Mouse (Mus musculus) kidney, postnatal 36 days (tissue): Measurements from ENCODE around the gene Amd1.

Source experiments
- DNase-seq, 2 experiments: peaks; one replicate each; pipeline ENCODE4 v3.0.0; 2021 to 2022; ENCODE audit warnings: mixed read lengths in 2 of 2

The Amd1 gene

DNA sequence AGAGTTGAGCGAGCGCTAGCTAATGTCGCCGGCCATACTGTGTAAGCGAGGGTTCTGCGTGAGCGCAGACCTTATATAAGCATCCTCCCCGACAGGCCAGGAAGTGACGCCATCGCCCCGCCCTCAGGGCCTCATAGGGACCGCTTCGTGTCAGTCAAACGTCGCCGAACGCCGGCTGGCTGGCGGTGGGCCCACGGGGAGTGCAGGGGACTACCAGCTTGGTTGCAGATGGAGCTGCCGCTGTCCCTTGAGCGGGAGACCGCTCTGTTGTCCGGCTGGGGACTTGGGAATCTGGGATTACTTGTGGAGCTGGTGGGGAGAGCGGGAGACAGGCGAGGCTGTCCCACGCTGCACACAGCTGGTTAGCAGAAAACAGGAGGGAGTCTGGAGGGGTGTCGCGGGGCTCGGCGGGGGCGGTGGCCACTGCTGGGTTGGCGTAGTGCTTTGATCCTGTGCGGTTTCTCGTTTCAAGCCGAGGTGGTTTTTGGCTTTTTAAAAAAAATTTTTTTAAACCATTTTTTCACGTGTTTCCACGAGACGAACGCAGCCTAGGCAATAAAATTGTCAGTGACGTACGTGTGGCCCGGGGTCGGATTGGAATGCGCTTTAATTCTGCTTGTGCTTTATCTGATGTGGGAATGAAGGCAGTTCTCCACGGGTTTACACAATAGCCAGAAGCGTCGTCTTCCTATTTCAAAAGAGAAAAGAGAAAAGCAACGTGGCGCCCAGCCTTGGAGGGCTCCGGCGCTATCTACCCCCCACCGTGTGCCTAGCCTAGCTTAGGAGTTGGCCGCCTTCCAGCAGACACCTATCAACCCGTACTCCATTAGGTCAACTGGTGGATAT lies at the start of gene Amd1:
Gene Amd1 (minus strand): TSS at position 47 of the 846 bp plus-strand sequence.
- peak; percentile 100 for DNase-seq

DNA sequence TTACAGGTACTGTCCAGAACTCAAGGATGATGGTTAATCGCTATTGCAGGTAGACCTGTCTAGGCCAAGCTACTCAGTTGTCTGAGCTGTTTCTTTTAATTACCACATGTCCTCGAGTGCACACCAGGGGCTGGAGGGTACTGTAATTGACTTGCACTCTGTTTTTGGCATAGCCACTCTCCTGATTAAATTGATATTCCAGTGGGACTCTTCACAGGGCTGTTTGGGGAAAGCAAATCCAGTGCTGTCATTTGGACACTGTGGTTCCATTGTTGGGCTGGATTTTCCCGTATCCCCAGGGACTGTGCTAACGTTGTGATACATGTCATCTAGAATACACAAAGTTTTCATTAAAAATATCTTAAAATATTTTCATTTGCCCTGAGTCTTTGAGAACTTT lies 49.2 kb upstream of the Amd1 start:
- no peak for DNase-seq

DNA sequence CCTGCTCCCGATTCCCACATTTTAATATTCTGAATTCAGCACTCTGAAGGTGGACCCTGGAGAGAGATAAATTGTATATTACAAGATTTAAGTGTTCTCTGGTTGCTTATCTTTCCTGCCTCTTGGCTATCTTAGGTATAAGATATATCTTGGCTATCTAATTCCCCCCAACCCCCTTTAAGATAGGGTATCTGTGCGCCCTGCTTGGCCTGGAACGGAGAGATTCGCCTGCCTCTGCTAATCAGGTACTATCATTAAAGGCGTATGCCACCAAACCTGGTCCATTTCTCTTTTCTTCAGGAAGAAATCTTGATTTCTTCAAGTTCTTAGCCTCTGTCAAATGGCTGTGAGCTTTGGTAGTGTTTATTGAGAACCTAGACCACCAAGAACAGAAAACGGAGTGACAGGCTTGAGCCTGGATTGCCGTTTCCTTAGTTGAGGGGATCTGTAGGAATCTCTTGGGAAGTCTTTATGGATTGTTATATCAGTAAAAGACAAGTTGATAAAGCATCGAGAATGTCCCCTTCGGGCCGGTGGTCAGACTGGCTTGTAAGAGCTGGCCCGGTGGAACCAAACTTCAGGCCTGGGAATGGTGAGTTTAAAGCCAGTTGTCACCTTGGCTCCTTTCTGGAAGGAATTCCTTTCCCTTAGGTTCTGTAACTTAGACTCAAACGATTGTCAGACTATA lies 48.4 kb upstream of the Amd1 start:
- no peak for DNase-seq

DNA sequence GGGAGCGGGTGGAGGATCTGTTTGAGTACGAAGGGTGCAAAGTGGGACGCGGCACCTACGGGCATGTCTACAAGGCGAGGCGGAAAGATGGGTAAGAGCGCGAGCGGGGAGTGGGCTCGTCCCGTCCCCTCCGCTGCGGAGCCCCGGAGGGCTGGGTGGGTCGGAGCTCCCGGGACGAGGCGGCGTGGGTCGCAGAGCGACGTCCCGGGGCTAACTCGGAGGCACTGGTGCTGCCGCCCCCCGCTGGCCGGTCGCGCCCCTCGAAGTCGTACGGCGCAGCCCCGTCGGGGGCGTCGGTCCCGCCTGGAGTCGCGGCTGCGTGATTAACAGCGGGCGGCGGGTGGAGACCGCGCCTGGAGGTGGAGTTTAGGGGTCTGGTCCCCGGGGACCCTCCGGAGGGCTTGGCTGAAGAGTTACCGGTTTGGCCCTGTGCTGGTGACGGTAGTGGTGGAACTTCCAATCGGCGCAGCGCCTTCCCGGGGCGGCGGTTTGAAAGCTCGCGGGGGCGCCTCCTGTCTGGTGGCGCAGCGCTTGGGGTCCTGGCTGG lies 47.7 kb upstream of the Amd1 start:
- DNase-seq: peak; percentile 45 to 70

DNA sequence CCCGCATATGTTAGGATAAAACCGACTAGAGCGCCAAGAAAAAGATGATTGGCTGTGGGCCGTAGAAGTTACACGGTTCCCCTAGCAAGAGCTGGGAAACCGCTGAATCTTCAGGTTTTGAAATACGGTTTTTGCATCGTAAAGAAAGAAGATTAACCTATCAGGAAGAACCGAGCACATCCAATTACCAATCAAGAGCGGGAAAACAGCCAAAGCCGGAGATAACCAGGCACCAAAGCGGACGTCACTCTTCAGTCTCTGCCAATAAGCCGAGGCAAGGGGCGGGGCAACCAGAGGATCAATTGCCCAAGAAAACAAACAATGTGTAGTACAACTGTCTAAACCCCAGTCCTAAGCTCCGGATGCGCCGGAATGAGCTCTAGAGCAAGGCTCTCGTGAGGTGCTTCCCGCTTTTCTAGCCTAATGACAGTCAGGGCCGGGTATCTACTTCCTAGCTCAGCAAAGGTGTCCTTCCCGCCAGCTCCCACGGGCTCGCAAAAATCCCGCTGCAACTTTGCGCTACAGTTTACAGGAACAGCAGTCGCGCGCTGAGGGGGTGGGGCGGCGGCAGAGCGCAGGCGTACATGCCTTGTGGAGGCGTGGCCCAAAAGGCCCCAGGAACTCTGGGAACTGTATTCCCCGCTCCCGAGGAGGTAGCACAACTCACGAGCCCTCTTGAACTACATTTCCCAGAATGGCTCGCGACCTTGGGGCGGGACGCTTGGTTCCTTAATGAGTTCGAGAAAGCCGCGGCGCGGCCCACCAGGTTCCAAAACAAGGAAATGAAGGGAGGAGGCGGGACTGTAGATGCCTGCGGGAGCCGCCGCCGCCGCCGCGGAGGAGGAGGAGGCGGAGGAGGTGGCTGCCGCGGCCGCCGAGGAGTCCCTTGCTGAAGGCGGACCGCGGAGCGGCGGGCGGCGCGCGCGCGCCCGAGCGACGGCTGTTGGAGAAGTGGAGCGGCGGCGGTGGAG lies 46.9 kb upstream of the Amd1 start:
- DNase-seq: peak; percentile 97 to 100

DNA sequence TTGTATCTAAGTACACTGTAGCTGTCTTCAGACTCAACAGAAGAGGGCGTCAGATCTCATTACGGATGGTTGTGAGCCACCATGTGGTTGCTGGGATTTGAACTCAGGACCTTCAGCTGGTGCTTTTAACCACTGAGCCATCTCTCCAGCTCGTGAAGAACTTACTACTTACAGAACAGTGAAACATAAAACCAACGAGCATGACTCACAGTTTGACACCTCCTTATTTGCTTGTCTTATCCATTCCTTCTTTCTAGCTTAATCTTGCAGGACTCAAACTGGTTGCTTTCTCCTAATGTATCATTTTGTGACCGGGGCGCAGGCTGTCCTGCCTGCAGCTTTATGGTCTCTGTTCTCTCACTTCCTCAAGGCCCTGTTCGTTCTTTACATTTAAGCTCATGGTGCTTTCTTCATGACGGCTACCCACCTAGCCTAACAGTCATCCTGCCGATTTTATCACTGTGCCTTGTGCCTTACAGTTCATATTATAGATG lies 45.5 kb upstream of the Amd1 start:
- no peak for DNase-seq

DNA sequence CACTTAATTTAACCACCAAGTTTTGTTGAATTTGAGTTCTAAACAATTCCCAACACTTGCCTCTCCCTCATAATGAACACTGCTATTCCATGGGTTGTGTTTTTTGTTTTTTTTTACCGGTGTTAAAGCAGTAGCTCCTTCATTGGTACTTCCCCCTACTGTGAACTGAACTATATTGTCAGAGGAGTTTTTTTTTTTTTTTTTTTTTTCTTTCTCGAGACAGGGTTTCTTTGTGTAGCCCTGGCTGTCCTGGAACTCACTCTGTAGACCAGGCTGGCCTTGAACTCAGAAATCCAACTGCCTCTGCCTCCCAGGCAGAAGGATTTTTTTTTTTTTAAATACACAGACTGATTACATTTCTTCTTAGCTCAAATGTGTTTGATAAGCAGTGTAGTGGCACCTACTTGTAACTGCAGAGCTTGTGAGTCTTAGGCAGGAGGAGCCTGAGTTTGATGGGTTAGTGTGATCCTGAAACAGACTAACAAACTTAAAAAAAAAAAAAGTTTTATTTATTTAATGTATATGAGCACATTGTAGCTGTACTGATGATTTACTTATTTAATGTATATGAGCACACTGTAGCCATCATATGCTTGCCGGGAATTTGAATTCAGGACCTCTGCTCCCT lies 44.9 kb upstream of the Amd1 start:
- no peak for DNase-seq

DNA sequence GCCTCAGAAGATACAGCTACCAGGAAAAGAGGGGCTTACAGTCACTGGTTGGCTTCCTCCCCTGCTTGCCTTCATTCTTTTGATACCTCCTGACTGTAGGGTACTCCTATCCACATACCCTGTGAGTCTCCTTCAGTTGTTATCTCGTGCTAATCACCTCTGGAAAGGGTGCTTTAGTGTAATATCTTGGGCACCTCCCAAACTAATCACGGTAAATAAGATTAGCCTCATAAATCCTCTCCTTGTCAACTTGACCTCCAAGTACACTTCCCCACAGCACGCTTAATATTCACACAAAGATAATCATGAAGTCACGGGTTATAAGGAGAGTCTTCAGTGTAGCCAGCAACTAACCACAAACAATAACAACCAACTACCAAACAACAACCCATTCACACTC lies 40.0 kb upstream of the Amd1 start:
- DNase-seq: no peak

DNA sequence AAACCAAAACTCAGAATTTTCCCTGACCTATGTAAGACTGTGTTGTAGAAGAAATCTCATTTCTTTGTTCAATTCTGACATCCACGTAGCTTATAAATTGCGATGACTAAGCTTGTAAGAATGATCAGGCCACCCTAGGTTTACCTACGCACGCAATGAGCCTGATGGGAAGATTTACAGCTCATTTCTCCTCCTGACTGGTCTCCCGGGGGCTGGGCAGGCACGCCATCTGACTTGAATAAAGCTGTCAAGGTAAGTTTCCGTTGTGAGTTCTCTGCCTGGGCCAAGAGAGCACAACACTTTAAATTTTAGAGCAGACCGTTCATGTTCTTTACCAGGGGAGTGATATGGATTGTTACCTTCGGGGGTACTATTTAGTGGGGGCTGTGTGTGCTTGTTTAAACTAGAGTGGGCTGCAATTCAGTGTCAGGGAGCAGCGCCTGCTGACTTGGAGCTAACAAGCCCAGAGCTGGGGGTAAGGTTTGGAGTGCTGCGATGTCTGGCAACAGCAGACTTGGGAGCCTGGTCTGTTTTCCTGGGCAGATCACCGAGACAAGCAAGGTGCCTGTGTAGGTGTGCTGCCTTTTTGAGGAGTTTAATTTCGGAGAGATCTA lies 37.5 kb upstream of the Amd1 start, which contains the start of gene Cdk19:
Gene Cdk19 (plus strand): TSS at position 214 of the 614 bp plus-strand sequence.
- DNase-seq: no peak

DNA sequence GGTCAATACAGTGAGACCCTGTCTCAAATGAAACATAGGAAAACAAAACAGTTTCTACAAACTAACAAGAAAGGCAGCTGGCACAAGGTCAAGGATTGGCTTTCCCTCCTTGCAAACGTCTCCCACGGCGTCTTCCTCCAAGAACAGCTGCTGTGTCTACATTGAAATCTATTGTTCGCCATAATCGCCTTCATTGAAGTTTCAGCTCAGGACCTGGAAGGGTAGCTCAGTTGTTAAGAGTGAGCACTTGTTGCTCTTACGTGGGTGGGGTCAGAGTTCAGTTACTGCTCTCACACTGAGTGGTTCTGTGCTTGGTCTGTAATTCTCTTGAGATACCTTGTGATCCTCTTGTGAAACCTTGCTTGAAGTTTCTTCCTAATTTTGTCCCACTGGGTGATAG lies 30.9 kb upstream of the Amd1 start:
- DNase-seq: no peak

DNA sequence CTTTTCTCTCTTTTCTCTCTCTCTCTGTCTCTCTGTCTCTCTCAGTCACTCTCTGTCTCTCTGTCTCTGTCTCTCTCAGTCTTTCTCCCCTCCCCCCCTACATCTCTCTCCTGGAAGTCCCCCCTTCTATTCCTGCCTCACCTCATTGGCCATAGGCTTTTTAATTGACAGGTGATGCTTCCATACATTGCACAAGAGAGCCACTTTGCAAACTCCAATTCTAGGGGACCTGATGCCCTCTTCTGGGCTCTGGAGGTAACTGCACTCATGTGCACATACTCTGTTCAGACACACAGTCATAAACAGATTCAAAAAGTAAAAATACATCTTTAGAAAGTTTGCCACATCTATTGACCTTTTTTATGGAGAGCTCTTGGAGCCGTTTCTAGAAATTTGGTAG lies 28.3 kb upstream of the Amd1 start:
- DNase-seq: no peak

DNA sequence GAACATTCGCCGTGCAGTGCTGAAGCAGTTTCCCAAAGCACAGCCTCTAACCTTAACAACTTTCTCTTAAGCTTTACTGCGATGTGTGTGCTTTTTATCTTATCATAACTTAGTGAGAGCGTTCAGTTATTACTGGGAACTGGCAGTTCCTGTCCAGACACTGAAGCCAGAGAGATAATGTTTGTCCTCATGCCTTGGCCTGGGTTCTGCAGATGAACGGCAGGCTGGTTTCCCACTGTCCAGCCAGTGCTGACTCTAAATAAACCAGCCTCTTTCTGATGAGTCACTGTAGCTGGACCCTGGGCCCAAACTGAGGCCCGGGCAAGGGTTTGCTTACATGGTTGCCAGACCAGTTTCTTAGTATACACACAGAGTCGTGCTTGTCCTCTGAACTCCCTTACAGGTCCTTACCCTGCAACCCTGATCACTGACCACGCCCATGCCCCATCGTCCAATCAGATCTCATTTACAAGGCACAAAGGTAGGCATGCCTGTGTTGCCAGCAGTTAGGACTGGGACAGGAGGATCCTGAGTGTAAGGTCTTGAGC lies 26.1 kb upstream of the Amd1 start:
- DNase-seq: peak; percentile 17 to 53

DNA sequence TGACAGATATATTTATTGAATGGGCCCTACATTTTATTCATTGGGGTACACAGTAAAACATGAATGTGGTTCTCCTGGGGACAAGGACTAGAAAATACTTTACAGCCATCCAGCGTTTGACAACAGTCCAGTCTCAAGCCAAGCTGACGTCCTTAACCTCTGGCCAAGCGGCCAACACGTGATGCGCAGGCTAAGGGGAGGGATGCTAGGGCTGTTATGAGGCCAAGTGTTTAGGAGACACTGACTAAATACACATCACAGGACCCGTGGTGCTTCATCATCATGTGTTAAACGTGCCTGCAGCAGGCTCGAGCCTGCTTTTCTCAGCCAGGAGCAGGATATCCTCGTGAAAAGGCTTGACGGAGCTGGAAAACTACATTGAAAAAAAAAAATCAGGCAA lies 18.3 kb upstream of the Amd1 start:
- no peak for DNase-seq

DNA sequence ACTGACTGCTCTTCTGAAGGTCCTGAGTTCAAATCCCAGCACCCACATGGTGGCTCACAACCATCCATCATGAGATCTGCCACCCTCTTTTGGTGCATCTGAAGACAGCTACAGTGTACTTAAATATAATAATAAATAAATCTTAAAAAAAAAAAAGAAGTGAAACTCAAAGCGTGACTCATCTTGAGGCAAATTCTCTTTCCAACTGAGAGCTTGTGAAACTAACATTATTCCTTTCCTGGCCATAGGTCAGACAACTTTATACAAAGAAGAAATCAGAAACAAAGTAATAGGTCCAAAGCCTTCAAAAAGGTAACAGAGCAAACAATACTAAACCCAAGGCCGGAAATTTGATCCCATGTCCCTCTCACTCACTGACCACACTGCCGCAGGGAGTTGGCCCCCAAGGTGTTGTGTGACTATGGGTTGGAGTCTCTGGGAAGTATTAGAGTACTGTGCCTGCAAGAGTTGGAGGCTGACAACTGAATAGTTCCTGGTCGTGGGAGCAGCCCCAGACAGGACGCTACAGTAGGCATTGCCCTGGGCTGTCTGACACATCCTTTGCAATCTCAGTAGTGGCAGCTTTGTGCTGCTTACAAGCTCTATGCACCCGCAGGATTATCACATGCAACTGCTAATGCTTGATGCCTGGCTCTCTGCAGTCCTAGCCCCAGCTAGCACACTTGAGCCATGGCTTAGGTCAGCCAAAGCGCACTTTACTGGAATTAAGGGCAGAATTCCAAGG lies 15.0 kb upstream of the Amd1 start:
- DNase-seq: no peak

DNA sequence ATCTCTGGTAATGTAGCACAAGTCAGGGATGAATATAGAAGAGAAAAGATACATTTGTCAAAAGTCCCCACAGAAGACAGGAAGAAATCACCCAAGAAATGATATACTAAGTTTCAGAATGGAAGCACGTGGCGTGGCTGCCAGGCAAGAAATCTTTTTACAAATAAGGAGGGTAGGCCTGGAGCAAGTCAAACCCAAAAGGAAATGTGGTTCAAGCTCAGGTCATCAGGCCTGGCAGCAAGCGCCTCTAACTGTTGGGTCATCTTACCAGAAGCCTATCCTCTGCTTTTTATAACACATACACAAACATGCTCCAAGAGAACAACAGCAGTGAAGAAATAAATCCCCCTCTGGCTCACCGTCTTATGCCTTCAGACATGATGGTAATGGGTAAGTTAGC lies 10.8 kb upstream of the Amd1 start:
- DNase-seq: no peak

DNA sequence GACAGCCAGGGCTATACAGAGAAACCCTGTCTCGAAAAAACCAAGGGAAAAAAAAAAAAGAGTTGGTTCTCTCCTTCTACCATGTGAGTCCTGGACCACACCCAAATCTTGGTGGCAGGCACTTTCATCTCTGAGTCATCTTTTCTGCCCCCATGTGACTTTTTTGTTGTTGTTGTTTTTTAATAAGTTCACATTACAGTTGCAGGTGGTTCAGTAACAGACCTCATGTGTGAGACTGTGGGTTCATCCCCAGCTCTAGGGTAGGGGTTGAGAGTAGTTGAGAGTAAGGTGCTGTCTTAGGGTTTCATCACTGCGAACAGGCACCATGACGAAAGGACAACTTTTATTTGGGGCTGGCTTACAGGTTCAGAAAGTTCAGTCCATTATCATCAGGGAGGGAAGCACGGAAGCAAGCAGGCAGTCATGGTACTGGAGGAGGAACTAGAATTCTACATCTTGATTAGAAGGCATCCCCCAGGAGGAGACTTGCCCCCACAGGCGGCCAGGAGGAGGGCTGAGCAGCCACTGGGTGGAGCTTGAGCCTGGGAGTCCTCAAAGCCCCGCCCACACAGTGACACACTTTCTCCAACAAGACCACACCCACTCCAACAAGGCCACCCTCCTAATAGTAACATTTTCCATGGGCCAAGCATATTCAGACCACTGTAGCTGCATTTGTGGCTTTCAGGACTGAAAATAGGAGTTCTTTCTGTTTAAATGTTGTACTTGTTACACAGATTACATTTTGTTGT lies 8.1 kb upstream of the Amd1 start:
- DNase-seq: peak in 1 of 2 experiments; percentile 22

DNA sequence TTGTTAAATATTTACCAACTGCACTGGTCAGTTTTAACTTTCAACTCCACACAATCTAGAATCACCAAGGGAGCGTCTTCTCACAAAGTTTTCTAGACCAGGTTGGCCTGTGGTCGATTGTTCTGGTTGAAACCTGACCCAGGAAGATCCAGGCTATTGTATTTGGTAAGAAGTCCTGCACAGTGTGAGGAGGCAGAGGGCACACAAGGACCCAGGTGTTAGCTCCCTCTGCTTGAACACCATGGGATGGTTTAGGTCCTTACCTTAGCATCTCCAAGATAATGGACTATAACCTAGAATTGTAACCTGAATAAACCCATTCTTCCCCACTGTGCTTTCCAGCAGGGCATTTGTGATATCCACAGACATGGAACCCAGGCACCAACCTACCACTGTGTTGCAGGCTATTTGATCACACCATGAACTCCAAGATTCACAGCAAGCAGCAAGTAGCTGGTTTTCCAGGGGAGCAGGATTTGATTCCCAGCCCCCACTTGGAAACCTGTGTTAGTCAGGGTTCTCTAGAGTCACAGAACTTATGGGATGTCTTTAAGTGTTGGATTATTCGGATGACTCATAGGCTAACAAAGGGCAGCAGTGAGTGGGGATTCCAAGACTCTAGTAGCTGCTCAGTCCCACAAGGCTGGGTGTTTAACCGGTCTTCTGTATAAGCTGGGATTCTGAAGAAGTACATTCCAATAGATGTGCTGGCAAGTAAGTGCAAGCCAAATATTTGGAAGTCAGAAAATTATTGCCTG lies 6.0 kb upstream of the Amd1 start:
- DNase-seq: no peak

DNA sequence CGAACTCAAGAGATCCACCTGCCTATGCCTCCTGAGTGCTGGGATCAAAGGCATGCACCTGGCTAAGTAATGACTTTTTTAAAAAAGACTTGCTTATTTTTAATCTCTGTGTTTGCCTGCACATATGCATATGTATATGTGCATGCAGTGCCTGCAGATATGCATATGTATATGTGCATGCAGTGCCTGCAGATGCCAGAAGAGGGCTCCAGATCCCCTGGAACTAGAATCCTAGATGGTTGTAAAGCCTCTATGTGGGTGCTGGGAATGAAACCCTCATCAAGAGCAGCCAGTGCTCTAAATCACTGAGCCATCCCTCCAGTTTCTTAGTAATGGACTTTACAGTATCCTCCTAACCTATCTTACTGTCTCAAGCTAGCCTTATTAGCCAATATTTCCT lies 4.0 kb upstream of the Amd1 start:
- DNase-seq: no peak
